Mouse (Mus musculus) CH12.LX (cell line): ENCODE measurements at regions not wholly inside any gene's neighbourhood (a gene's known extent, or its start where the extent isn't known, plus 50 kb on each side); places are given as distances from the start of the nearest gene placed in this dataset.

Experiments
- CHD2 ChIP-seq: IDR thresholded peaks from 2 replicates; pipeline ENCODE4 v1.6.1; 2011; ENCODE audit warnings: low read length, improper control_type of control experiment
- ELF1 ChIP-seq: IDR thresholded peaks from 2 replicates; pipeline ENCODE4 v1.6.1; 2014; ENCODE audit warnings: low read depth, mild to moderate bottlenecking, inconsistent platforms, low read length, improper control_type of control experiment
- MAFK ChIP-seq: IDR thresholded peaks from 2 replicates; pipeline ENCODE4 v1.6.1; 2011; ENCODE audit warnings: low read length, improper control_type of control experiment; ENCODE audit not compliant: insufficient replicate concordance
- MYC ChIP-seq: IDR thresholded peaks from 2 replicates; pipeline ENCODE4 v1.6.1; 2011; ENCODE audit warnings: low read depth, mild to moderate bottlenecking, improper control_type of control experiment, low read length
- NRF1 ChIP-seq: IDR thresholded peaks from 2 replicates; pipeline ENCODE4 v1.6.1; 2014; ENCODE audit warnings: low read depth, mild to moderate bottlenecking, inconsistent platforms, low read length, improper control_type of control experiment, moderate library complexity
- POLR2A ChIP-seq: IDR thresholded peaks from 2 replicates; pipeline ENCODE4 v1.6.1; 2011; ENCODE audit warnings: low read depth, mild to moderate bottlenecking, improper control_type of control experiment, low read length
- SIN3A ChIP-seq: IDR thresholded peaks from 2 replicates; pipeline ENCODE4 v1.6.1; 2012; ENCODE audit warnings: low read length, improper control_type of control experiment, inconsistent platforms
- TCF12 ChIP-seq: IDR thresholded peaks from 2 replicates; pipeline ENCODE4 v1.6.1; 2014; ENCODE audit warnings: low read depth, mild to moderate bottlenecking, inconsistent platforms, low read length, improper control_type of control experiment
- UBTF ChIP-seq: IDR thresholded peaks from 2 replicates; pipeline ENCODE4 v1.6.1; 2012; ENCODE audit warnings: low read depth, mild to moderate bottlenecking, inconsistent platforms, low read length, improper control_type of control experiment, moderate library complexity
- USF1 ChIP-seq: IDR thresholded peaks from 2 replicates; pipeline ENCODE4 v1.6.1; 2014; ENCODE audit warnings: low read depth, mild to moderate bottlenecking, inconsistent platforms, low read length, improper control_type of control experiment
- ZC3H11A ChIP-seq: IDR thresholded peaks from 2 replicates; pipeline ENCODE4 v1.6.1; 2012; ENCODE audit warnings: low read depth, mild to moderate bottlenecking, inconsistent platforms, low read length, improper control_type of control experiment

GRCm38 (mm10) chr7:73210078-73210477, 165.2 kb upstream of the Rgma start:
- TF ChIP-seq USF1 (no peak), CHD2 (no peak), ELF1 (no peak), MYC (no peak), ZC3H11A (no peak), UBTF (no peak), MAFK (no peak), NRF1 (no peak), SIN3A (no peak), TCF12 (no peak), POLR2A (no peak)
